Mouse (Mus musculus): Measurements from ENCODE around the gene Pcnx2. TPM values are rescaled to one million over a fixed set of nuclear protein-coding genes. Genes with fewer than 3 reads are reported as not detected.

Pcnx2 gene
- polyA plus RNA-seq, 1 experiment from 2014 or later: 0.11 TPM

DNA sequence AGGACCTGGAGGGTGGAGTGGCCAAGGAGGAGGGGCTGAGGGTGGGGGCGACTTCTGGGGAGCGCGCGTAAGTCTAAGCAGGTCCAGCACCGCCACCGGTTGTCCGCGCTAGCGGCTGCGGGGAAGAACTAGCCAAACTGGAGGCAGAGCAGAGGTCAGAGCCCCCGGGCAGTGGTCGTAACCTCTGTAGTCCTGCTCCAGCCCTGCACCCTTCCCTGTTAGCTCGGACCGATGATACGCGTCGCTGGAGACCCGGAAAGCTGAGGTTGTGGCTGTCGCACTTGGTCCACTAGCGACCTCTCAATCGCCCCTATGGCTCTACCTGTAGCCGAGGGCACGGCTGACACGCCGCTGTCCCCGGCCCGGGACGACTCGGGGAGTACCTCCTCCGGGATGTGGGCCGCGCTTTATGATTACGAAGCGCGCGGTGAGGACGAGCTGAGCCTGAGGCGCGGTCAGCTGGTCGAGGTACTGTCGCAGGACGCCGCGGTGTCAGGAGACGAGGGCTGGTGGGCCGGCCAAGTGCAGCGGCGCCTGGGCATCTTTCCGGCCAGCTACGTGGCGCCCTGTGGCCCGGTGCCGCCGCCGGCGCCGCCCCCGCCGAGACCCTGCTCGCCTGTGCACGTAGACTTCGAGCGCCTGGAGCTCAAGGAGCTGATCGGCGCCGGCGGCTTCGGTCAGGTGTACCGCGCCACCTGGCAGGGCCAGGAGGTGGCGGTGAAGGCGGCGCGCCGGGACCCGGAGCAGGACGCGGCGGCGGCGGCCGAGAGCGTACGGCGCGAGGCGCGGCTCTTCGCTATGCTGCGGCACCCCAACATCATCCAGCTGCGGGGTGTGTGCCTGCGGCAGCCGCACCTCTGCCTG, 12.5 kb upstream of the Pcnx2 start, which contains the start of gene Map3k21:
Gene Map3k21, plus strand, starts transcription at position 86 of the 864 bp plus-strand sequence.
- H3K36me3 ChIP-seq (ENCODE audit: control insufficient read depth, insufficient read depth, low read length): no peaks in the 10 kb centered on the region
- WGBS: under 1% methylated on average over 93 of the region's 93 CpGs

GRCm38 (mm10) chr8:125909661-125910364, 11.7 kb upstream of the Pcnx2 start:
- peaks cover 2 to 9% of the 10 kb centered on the region in 2 experiments; a peak in 3 of 4 replicates for H3K4me1 ChIP-seq (ENCODE audit: control insufficient read depth in 2 of 2, insufficient read depth in 2 of 2, low read length in 2 of 2)
- H3K36me3 ChIP-seq (ENCODE audit: control insufficient read depth, insufficient read depth, low read length): no peaks in the 10 kb centered on the region
- H3K9ac ChIP-seq (ENCODE audit: low read length): peak overlapping the region; percentile 68
- H3K27me3 ChIP-seq (ENCODE audit: control insufficient read depth, insufficient read depth, low read length): peaks cover 56% of the 10 kb centered on the region
- H3K4me2 ChIP-seq (ENCODE audit: low read length): peak overlapping the region; percentile 99
- ATAC-seq (ENCODE audit: insufficient number of reproducible peaks, insufficient read depth, low FRiP score, low read depth): 0 out of 2 replicates have a peak, but pooled peaks have one; percentile 18
- no peak overlapping the region for H3K27ac ChIP-seq (replicated peaks in 1 of 2; ENCODE audit: control insufficient read depth in 1 of 2, insufficient read depth in 1 of 2, low read depth in 2 of 2, low read length in 2 of 2)
- 5% methylated on average over 30 of the region's 30 CpGs for WGBS
- H3K9me3 ChIP-seq (ENCODE audit: control insufficient read depth, low read length): 0 out of 2 replicates have a peak, but pooled peaks cover 3% of the 10 kb centered on the region
- peak overlapping the region; percentile 51 to 61 for H3K4me3 ChIP-seq (ENCODE audit: control insufficient read depth in 1 of 2, insufficient read depth in 1 of 2, low read depth in 1 of 2, low read length in 2 of 2)

More for the DNA sequence above, 12.5 kb upstream of the Pcnx2 start, which contains the start of gene Map3k21:
- peak within 1 kb of the TSS; percentile 68 for H3K9ac ChIP-seq (ENCODE audit: low read length)
- peaks cover 56% of the 10 kb centered on the region for H3K27me3 ChIP-seq (ENCODE audit: control insufficient read depth, insufficient read depth, low read length)
- H3K27ac ChIP-seq (replicated peaks in 1 of 2; ENCODE audit: control insufficient read depth in 1 of 2, insufficient read depth in 1 of 2, low read depth in 2 of 2, low read length in 2 of 2): no peak within 1 kb of the TSS
- H3K4me1 ChIP-seq (ENCODE audit: control insufficient read depth in 2 of 2, insufficient read depth in 2 of 2, low read length in 2 of 2): peaks cover 2 to 9% of the 10 kb centered on the region in 2 experiments; a peak in 3 of 4 replicates
- peak within 1 kb of the TSS; percentile 99 for H3K4me2 ChIP-seq (ENCODE audit: low read length)
- H3K4me3 ChIP-seq (ENCODE audit: control insufficient read depth in 1 of 2, insufficient read depth in 1 of 2, low read depth in 1 of 2, low read length in 2 of 2): peak within 1 kb of the TSS; percentile 51 to 61
- peak; percentile 12; the same call in 1 of the 2 replicates for ATAC-seq (ENCODE audit: insufficient number of reproducible peaks, insufficient read depth, low FRiP score, low read depth)
- 0 out of 2 replicates have a peak, but pooled peaks cover 3% of the 10 kb centered on the region for H3K9me3 ChIP-seq (ENCODE audit: control insufficient read depth, low read length)

DNA sequence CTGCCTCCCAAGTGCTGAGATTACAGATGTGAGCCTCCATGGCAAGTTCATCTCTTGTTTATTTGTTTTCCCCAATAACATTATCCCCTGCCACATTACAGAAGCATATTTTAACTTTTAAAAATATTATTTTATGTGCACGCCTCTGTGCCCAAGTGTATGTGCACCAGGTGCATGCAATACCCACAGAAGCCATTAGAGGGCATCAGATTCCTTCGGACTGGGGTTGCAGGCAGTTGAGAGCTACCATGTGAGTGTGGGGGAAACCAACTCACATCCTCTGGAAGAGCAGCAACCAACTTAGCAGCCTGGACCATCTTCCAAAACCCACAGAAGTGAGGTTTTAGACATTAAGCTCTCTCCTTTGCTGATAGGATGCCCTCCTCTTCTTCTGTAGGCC, 9.2 kb upstream of the Pcnx2 start:
- Histone ChIP-seq H3K9ac (ENCODE audit: low read length) (no peak overlapping the region), H3K27ac (replicated peaks in 1 of 2; ENCODE audit: control insufficient read depth in 1 of 2, insufficient read depth in 1 of 2, low read depth in 2 of 2, low read length in 2 of 2) (no peak overlapping the region), H3K36me3 (ENCODE audit: control insufficient read depth, insufficient read depth, low read length) (no peaks in the 10 kb centered on the region), H3K4me1 (ENCODE audit: control insufficient read depth in 2 of 2, insufficient read depth in 2 of 2, low read length in 2 of 2) (peaks cover 2 to 13% of the 10 kb centered on the region in 2 experiments; a peak in 3 of 4 replicates), H3K9me3 (ENCODE audit: control insufficient read depth, low read length) (0 out of 2 replicates have a peak, but pooled peaks cover 3% of the 10 kb centered on the region), H3K4me2 (ENCODE audit: low read length) (no peak overlapping the region), H3K27me3 (ENCODE audit: control insufficient read depth, insufficient read depth, low read length) (peaks cover 42% of the 10 kb centered on the region), H3K4me3 (ENCODE audit: control insufficient read depth in 1 of 2, insufficient read depth in 1 of 2, low read depth in 1 of 2, low read length in 2 of 2) (no peak overlapping the region)
- no peak for ATAC-seq (ENCODE audit: insufficient number of reproducible peaks, insufficient read depth, low FRiP score, low read depth)
- 76% methylated on average over 2 of the region's 2 CpGs for WGBS

GRCm38 (mm10) chr8:125905341-125905740, 7.2 kb upstream of the Pcnx2 start:
- H3K4me1 ChIP-seq (ENCODE audit: control insufficient read depth in 2 of 2, insufficient read depth in 2 of 2, low read length in 2 of 2): peaks cover 0 to 7% of the 10 kb centered on the region in 2 experiments; a peak in 1 of 4 replicates
- no peak overlapping the region for H3K4me2 ChIP-seq (ENCODE audit: low read length)
- H3K9ac ChIP-seq (ENCODE audit: low read length): no peak overlapping the region
- ATAC-seq (ENCODE audit: insufficient number of reproducible peaks, insufficient read depth, low FRiP score, low read depth): no peak
- H3K9me3 ChIP-seq (ENCODE audit: control insufficient read depth, low read length): 0 out of 2 replicates have a peak, but pooled peaks cover 3% of the 10 kb centered on the region
- H3K36me3 ChIP-seq (ENCODE audit: control insufficient read depth, insufficient read depth, low read length): no peaks in the 10 kb centered on the region
- H3K4me3 ChIP-seq (ENCODE audit: control insufficient read depth in 1 of 2, insufficient read depth in 1 of 2, low read depth in 1 of 2, low read length in 2 of 2): no peak overlapping the region
- peaks cover 22% of the 10 kb centered on the region for H3K27me3 ChIP-seq (ENCODE audit: control insufficient read depth, insufficient read depth, low read length)
- H3K27ac ChIP-seq (replicated peaks in 1 of 2; ENCODE audit: control insufficient read depth in 1 of 2, insufficient read depth in 1 of 2, low read depth in 2 of 2, low read length in 2 of 2): no peak overlapping the region
- 66% methylated on average over 2 of the region's 2 CpGs for WGBS

DNA sequence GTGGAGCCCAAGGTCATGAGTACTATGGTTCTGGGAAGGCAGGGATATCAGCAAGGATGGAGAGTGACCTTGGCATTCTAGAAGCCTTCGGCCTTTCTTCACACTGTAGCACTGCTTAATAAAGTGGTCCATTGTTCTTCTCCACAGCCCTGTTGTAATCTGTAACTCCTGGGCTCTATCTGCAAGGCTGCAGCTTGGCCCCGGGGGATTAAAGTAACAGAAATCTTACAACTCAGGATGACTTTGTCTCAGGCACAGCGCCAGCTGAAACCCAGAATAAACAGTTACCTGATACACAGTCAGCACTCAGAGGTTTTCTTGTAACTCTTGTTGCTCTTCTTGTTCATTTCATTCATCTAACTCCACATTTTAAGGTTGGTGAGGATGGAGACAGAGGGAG, 4.4 kb upstream of the Pcnx2 start:
- Histone ChIP-seq H3K4me1 (ENCODE audit: control insufficient read depth in 2 of 2, insufficient read depth in 2 of 2, low read length in 2 of 2) (peaks cover 0 to 13% of the 10 kb centered on the region in 2 experiments; a peak in 2 of 4 replicates), H3K27me3 (ENCODE audit: control insufficient read depth, insufficient read depth, low read length) (peaks cover 13% of the 10 kb centered on the region), H3K27ac (replicated peaks in 1 of 2; ENCODE audit: control insufficient read depth in 1 of 2, insufficient read depth in 1 of 2, low read depth in 2 of 2, low read length in 2 of 2) (no peak overlapping the region), H3K4me2 (ENCODE audit: low read length) (no peak overlapping the region), H3K9me3 (ENCODE audit: control insufficient read depth, low read length) (0 out of 2 replicates have a peak, but pooled peaks cover 3% of the 10 kb centered on the region), H3K4me3 (ENCODE audit: control insufficient read depth in 1 of 2, insufficient read depth in 1 of 2, low read depth in 1 of 2, low read length in 2 of 2) (no peak overlapping the region), H3K9ac (ENCODE audit: low read length) (no peak overlapping the region; the same call in 1 of the 2 replicates), H3K36me3 (ENCODE audit: control insufficient read depth, insufficient read depth, low read length) (no peaks in the 10 kb centered on the region)
- 27% methylated on average over 3 of the region's 3 CpGs for WGBS
- no peak for ATAC-seq (ENCODE audit: insufficient number of reproducible peaks, insufficient read depth, low FRiP score, low read depth)

GRCm38 (mm10) chr8:125901167-125901566, 3.0 kb upstream of the Pcnx2 start:
- Histone ChIP-seq H3K27ac (replicated peaks in 1 of 2; ENCODE audit: control insufficient read depth in 1 of 2, insufficient read depth in 1 of 2, low read depth in 2 of 2, low read length in 2 of 2) (no peak overlapping the region), H3K4me3 (ENCODE audit: control insufficient read depth in 1 of 2, insufficient read depth in 1 of 2, low read depth in 1 of 2, low read length in 2 of 2) (no peak overlapping the region), H3K9ac (ENCODE audit: low read length) (no peak overlapping the region), H3K36me3 (ENCODE audit: control insufficient read depth, insufficient read depth, low read length) (no peaks in the 10 kb centered on the region), H3K4me1 (ENCODE audit: control insufficient read depth in 2 of 2, insufficient read depth in 2 of 2, low read length in 2 of 2) (peaks cover 0 to 13% of the 10 kb centered on the region in 2 experiments; a peak in 2 of 4 replicates), H3K4me2 (ENCODE audit: low read length) (no peak overlapping the region), H3K9me3 (ENCODE audit: control insufficient read depth, low read length) (no peaks in the 10 kb centered on the region), H3K27me3 (ENCODE audit: control insufficient read depth, insufficient read depth, low read length) (peaks cover 21% of the 10 kb centered on the region)
- ATAC-seq (ENCODE audit: insufficient number of reproducible peaks, insufficient read depth, low FRiP score, low read depth): no peak
- WGBS: 39% methylated on average over 2 of the region's 2 CpGs

DNA sequence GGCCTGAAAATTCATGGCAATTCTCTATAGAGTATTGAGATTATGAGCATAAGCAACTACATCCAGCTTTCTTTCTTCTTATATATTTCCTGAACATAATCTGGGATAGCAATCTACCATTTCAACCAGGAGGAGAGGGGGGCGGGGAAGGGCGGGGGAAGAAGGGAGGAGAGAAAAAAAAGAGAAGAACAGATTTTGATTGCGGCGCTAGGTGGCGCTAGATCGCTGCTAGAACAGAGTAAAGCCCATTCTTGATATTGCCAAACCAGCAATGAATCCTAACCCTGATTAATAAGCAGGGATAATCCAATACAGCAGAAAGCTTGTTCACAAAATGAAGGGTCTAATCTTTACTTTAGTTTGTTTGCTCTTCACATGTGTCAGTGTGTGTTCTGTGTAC, 782 bp upstream of the Pcnx2 start:
- Histone ChIP-seq H3K4me1 (ENCODE audit: control insufficient read depth in 2 of 2, insufficient read depth in 2 of 2, low read length in 2 of 2) (peaks cover 0 to 13% of the 10 kb centered on the region in 2 experiments; a peak in 2 of 4 replicates), H3K9ac (ENCODE audit: low read length) (no peak overlapping the region), H3K27me3 (ENCODE audit: control insufficient read depth, insufficient read depth, low read length) (peaks cover 28% of the 10 kb centered on the region), H3K4me2 (ENCODE audit: low read length) (no peak overlapping the region), H3K36me3 (ENCODE audit: control insufficient read depth, insufficient read depth, low read length) (no peaks in the 10 kb centered on the region), H3K27ac (replicated peaks in 1 of 2; ENCODE audit: control insufficient read depth in 1 of 2, insufficient read depth in 1 of 2, low read depth in 2 of 2, low read length in 2 of 2) (no peak overlapping the region), H3K4me3 (ENCODE audit: control insufficient read depth in 1 of 2, insufficient read depth in 1 of 2, low read depth in 1 of 2, low read length in 2 of 2) (no peak overlapping the region), H3K9me3 (ENCODE audit: control insufficient read depth, low read length) (no peaks in the 10 kb centered on the region)
- no peak for ATAC-seq (ENCODE audit: insufficient number of reproducible peaks, insufficient read depth, low FRiP score, low read depth)
- WGBS: 0% methylated on average over 6 of the region's 6 CpGs

Measured in heart, embryonic 14.5 days (tissue).